Mouse (Mus musculus): ENCODE measurements around the gene Gdpgp1. TPM values are rescaled to one million over a fixed set of nuclear protein-coding genes. Genes with fewer than 3 reads are reported as not detected.

Gdpgp1 gene
- polyA plus RNA-seq, 1 experiment from 2014 or later = 3.5 TPM

GRCm38 (mm10) chr7:80189147-80189933 lies 43.3 kb upstream of the Gdpgp1 start:
- Histone ChIP-seq H3K4me3 (ENCODE audit: low read length) (no peak overlapping the region), H3K4me1 (ENCODE audit: insufficient read depth, low read length) (peaks cover 67% of the 10 kb centered on the region), H3K27me3 (ENCODE audit: insufficient read depth, low read length) (no peaks in the 10 kb centered on the region), H3K36me3 (ENCODE audit: insufficient read depth, low read length) (no peaks in the 10 kb centered on the region), H3K9me3 (ENCODE audit: low read length) (no peaks in the 10 kb centered on the region), H3K4me2 (replicated peaks; ENCODE audit: low read depth, low read length) (no peak overlapping the region), H3K9ac (replicated peaks; ENCODE audit: low read length) (peak overlapping the region; percentile 33; the same call in 1 of the 2 replicates), H3K27ac (ENCODE audit: low read length) (peak overlapping the region; percentile 31)
- ATAC-seq (ENCODE audit: low FRiP score, low TSS enrichment) = no peak
- WGBS = 30% methylated on average over 11 of the region's 11 CpGs

GRCm38 (mm10) chr7:80191455-80191854 lies 41.2 kb upstream of the Gdpgp1 start:
- 44% methylated on average over 5 of the region's 5 CpGs for WGBS
- H3K9me3 ChIP-seq (ENCODE audit: low read length) = no peaks in the 10 kb centered on the region
- no peaks in the 10 kb centered on the region for H3K27me3 ChIP-seq (ENCODE audit: insufficient read depth, low read length)
- peak overlapping the region; percentile 91 for H3K27ac ChIP-seq (ENCODE audit: low read length)
- H3K9ac ChIP-seq (replicated peaks; ENCODE audit: low read length) = no peak overlapping the region
- peak; percentile 36; the same call in 1 of the 2 replicates for ATAC-seq (ENCODE audit: low FRiP score, low TSS enrichment)
- 0 out of 2 replicates have a peak overlapping the region, but pooled peaks have one; percentile 58 for H3K4me2 ChIP-seq (replicated peaks; ENCODE audit: low read depth, low read length)
- peaks cover 50% of the 10 kb centered on the region for H3K4me1 ChIP-seq (ENCODE audit: insufficient read depth, low read length)
- H3K4me3 ChIP-seq (ENCODE audit: low read length) = no peak overlapping the region
- no peaks in the 10 kb centered on the region for H3K36me3 ChIP-seq (ENCODE audit: insufficient read depth, low read length)

GRCm38 (mm10) chr7:80192226-80193061 lies 40.2 kb upstream of the Gdpgp1 start:
- peak overlapping the region; percentile 58 for H3K4me2 ChIP-seq (replicated peaks; ENCODE audit: low read depth, low read length)
- H3K9me3 ChIP-seq (ENCODE audit: low read length) = no peaks in the 10 kb centered on the region
- H3K4me3 ChIP-seq (ENCODE audit: low read length) = peak overlapping the region; percentile 27
- WGBS = 9% methylated on average over 16 of the region's 16 CpGs
- H3K9ac ChIP-seq (replicated peaks; ENCODE audit: low read length) = peak overlapping the region; percentile 63
- H3K27ac ChIP-seq (ENCODE audit: low read length) = peak overlapping the region; percentile 91
- H3K36me3 ChIP-seq (ENCODE audit: insufficient read depth, low read length) = no peaks in the 10 kb centered on the region
- H3K4me1 ChIP-seq (ENCODE audit: insufficient read depth, low read length) = peaks cover 52% of the 10 kb centered on the region
- peak; percentile 83 for ATAC-seq (ENCODE audit: low FRiP score, low TSS enrichment)
- no peaks in the 10 kb centered on the region for H3K27me3 ChIP-seq (ENCODE audit: insufficient read depth, low read length)

- no peak overlapping the region for H3K4me3 ChIP-seq (ENCODE audit: low read length)
- peaks cover 44% of the 10 kb centered on the region for H3K4me1 ChIP-seq (ENCODE audit: insufficient read depth, low read length)
- H3K9me3 ChIP-seq (ENCODE audit: low read length) = no peaks in the 10 kb centered on the region
- no peaks in the 10 kb centered on the region for H3K27me3 ChIP-seq (ENCODE audit: insufficient read depth, low read length)
- no peak overlapping the region for H3K4me2 ChIP-seq (replicated peaks; ENCODE audit: low read depth, low read length)
- 73% methylated on average over 13 of the region's 13 CpGs for WGBS
- no peak overlapping the region for H3K9ac ChIP-seq (replicated peaks; ENCODE audit: low read length)
- no peaks in the 10 kb centered on the region for H3K36me3 ChIP-seq (ENCODE audit: insufficient read depth, low read length)
- H3K27ac ChIP-seq (ENCODE audit: low read length) = no peak overlapping the region
- no peak for ATAC-seq (ENCODE audit: low FRiP score, low TSS enrichment)
These were observed 38.5 kb upstream of the Gdpgp1 start for GRCm38 (mm10) chr7:80193941-80194739.

- H3K36me3 ChIP-seq (ENCODE audit: insufficient read depth, low read length) = no peaks in the 10 kb centered on the region
- no peak overlapping the region for H3K9ac ChIP-seq (replicated peaks; ENCODE audit: low read length)
- H3K27me3 ChIP-seq (ENCODE audit: insufficient read depth, low read length) = no peaks in the 10 kb centered on the region
- H3K4me1 ChIP-seq (ENCODE audit: insufficient read depth, low read length) = peaks cover 50% of the 10 kb centered on the region
- H3K9me3 ChIP-seq (ENCODE audit: low read length) = no peaks in the 10 kb centered on the region
- H3K27ac ChIP-seq (ENCODE audit: low read length) = no peak overlapping the region
- WGBS = 91% methylated on average over 5 of the region's 5 CpGs
- no peak overlapping the region for H3K4me2 ChIP-seq (replicated peaks; ENCODE audit: low read depth, low read length)
- ATAC-seq (ENCODE audit: low FRiP score, low TSS enrichment) = no peak
- no peak overlapping the region for H3K4me3 ChIP-seq (ENCODE audit: low read length)
These were observed 37.5 kb upstream of the Gdpgp1 start for GRCm38 (mm10) chr7:80195146-80195545.

DNA sequence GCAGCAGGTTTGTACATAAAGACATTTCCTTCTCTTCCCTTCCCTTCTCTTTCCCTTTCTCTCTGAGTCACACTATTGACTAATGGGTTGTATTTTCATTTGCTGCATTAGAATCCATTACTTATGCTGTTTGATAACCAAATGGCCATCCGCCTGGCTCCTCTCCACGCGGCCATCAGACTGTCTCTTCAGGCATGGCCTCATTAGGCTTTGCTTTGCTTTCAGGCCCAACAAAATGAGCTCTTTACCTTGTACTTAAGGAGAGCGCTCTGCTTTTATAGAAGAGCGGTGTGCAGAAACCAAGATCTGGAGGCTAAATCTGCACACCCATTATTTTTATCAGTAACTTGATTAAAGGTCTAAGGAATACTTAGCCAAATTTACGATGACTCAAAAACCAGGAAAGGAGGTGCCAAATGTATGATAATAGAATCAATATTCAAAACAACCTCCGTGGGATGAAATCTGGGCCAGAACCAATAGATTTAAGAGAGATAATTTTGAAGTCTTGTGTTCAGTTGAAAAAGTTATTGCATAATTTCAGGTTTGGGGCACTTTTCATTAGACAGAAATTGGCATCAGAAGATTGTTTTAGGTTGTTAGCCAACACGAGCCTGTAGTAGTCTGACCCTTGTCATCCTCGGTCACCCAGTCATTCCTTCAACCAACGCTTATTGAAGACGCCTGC lies 36.9 kb upstream of the Gdpgp1 start:
- Histone ChIP-seq H3K9ac (replicated peaks; ENCODE audit: low read length) (no peak overlapping the region), H3K4me2 (replicated peaks; ENCODE audit: low read depth, low read length) (no peak overlapping the region), H3K27me3 (ENCODE audit: insufficient read depth, low read length) (no peaks in the 10 kb centered on the region), H3K4me3 (ENCODE audit: low read length) (no peak overlapping the region), H3K4me1 (ENCODE audit: insufficient read depth, low read length) (peaks cover 51% of the 10 kb centered on the region), H3K27ac (ENCODE audit: low read length) (no peak overlapping the region), H3K9me3 (ENCODE audit: low read length) (no peaks in the 10 kb centered on the region), H3K36me3 (ENCODE audit: insufficient read depth, low read length) (no peaks in the 10 kb centered on the region)
- no peak for ATAC-seq (ENCODE audit: low FRiP score, low TSS enrichment)
- WGBS = 86% methylated on average over 10 of the region's 11 CpGs

- Histone ChIP-seq H3K9me3 (ENCODE audit: low read length) (no peaks in the 10 kb centered on the region), H3K27me3 (ENCODE audit: insufficient read depth, low read length) (no peaks in the 10 kb centered on the region), H3K4me1 (ENCODE audit: insufficient read depth, low read length) (peaks cover 42% of the 10 kb centered on the region), H3K4me2 (replicated peaks; ENCODE audit: low read depth, low read length) (peak overlapping the region; percentile 89), H3K4me3 (ENCODE audit: low read length) (peak overlapping the region; percentile 71), H3K27ac (ENCODE audit: low read length) (peak overlapping the region; percentile 94), H3K36me3 (ENCODE audit: insufficient read depth, low read length) (no peaks in the 10 kb centered on the region), H3K9ac (replicated peaks; ENCODE audit: low read length) (peak overlapping the region; percentile 79)
- ATAC-seq (ENCODE audit: low FRiP score, low TSS enrichment) = no peak
- 12% methylated on average over 4 of the region's 4 CpGs for WGBS
These were observed 35.3 kb upstream of the Gdpgp1 start for GRCm38 (mm10) chr7:80197371-80197770.

GRCm38 (mm10) chr7:80197941-80198778 lies 34.5 kb upstream of the Gdpgp1 start:
- Histone ChIP-seq H3K4me2 (replicated peaks; ENCODE audit: low read depth, low read length) (peak overlapping the region; percentile 89), H3K4me3 (ENCODE audit: low read length) (peak overlapping the region; percentile 71), H3K9ac (replicated peaks; ENCODE audit: low read length) (peak overlapping the region; percentile 79), H3K9me3 (ENCODE audit: low read length) (no peaks in the 10 kb centered on the region), H3K36me3 (ENCODE audit: insufficient read depth, low read length) (no peaks in the 10 kb centered on the region), H3K27me3 (ENCODE audit: insufficient read depth, low read length) (no peaks in the 10 kb centered on the region), H3K27ac (ENCODE audit: low read length) (peak overlapping the region; percentile 94), H3K4me1 (ENCODE audit: insufficient read depth, low read length) (peaks cover 41% of the 10 kb centered on the region)
- ATAC-seq (ENCODE audit: low FRiP score, low TSS enrichment) = peak; percentile 92
- under 1% methylated on average over 59 of the region's 74 CpGs for WGBS

All from kidney, embryonic 16.5 days (tissue).